Mouse (Mus musculus) ovary, postnatal 10 days (tissue): ENCODE results near the gene Kcnma1.

Experiments
- DNase-seq: peaks from one replicate; pipeline ENCODE4 v3.0.0; 2022; ENCODE audit warnings: low spot score

The Kcnma1 gene

GRCm38 (mm10) chr14:23266554-23267309, 747.6 kb downstream of the Kcnma1 start:
- DNase-seq: no peak

DNA sequence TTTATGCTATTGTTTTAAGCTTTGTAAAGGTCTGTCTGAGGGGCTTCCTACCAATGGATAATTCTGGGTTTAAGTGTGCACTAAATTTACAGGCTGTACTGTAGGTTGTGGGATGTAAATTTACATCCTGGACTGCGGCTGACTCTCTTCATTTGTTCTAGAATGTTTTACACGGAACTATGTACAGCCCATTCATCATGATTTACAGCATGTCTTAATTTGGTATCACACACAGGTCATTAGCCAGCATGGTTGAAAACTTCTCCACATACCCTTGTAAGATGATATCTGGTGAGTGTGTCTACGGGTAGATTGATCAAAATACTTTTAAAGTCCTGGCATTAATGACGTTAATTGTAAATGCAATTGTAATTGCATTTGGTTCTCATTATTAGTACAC, 761.1 kb downstream of the Kcnma1 start:
- no peak for DNase-seq

DNA sequence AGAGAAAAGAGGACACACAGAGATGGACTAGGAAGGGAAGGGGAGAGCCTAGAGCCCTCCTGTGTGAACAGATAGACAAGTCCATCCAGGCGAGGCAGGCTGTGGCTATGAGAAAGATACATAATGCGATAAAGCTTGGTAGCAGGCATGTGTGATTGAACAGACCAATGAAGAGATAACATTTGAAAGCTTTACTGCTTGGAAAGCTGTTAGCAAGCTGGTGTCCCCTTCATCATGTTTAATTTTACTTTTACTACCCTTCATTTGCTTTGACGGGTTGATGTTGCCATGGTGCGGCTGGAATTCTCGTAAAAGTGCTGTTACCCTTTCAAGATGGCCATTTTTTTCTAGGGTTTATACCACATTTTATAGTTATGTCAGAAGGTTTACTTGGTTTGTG, 769.8 kb downstream of the Kcnma1 start:
- DNase-seq: no peak

DNA sequence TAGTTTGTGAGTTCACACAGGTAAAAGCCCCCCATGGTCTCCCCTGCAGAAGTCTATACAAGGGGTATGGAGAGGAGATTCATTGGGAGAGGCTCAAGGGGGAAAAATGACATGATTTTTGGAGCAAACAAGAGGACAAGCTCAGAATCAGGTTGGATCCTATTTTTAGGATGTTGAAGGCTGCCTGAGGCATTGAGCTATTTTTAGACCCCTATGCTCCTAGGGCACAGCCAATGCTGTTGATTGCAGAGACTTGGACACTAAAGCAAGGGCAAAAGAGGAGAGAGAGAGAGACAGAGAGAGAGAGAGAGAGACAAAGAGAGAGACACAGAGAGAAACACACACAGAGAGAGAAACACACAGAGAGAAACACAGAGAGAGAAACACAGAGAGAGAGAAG, 770.4 kb downstream of the Kcnma1 start:
- no peak for DNase-seq
